Mouse (Mus musculus) retina, postnatal 1 day (tissue): Measurements from ENCODE around the gene Btbd8.

Experiments used
- DNase-seq: peaks from one replicate; pipeline ENCODE4 v3.0.0-alpha.2; 2012

The Btbd8 gene

GRCm38 (mm10) chr5:107437464-107438281, at the start of gene Btbd8:
Gene Btbd8 (plus strand): TSS chr5:107437997.
- DNase-seq, result peak; percentile 97

DNA sequence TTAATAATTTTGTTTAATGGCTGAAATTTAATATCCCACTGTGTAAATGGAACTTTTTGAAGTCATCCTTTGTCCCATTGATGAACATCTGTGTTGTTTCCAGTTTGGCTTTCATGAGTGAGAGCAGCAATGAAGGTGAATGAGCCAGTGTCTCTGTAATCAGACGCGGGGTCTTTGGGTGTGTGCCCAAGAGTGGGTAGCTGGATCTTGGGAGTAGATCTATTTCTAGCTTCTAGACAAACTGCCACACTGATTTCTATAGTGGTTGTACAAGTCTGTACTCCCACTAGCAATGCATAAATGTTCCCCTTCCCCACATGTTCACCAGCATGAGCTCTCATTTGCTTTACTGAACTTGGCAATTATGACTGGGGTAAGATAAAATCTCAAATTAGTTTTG, 48.4 kb upstream of the Btbd8 start:
- no peak for DNase-seq

- DNase-seq, result no peak
Observed at GRCm38 (mm10) chr5:107394437-107394836, 43.4 kb upstream of the Btbd8 start.

GRCm38 (mm10) chr5:107402436-107402835, 35.4 kb upstream of the Btbd8 start, which contains the start of gene Ephx4:
Gene Ephx4 (plus strand): TSS chr5:107402736.
- no peak for DNase-seq

- peak; percentile 60 for DNase-seq
Observed at GRCm38 (mm10) chr5:107403011-107403946, 34.5 kb upstream of the Btbd8 start.

DNA sequence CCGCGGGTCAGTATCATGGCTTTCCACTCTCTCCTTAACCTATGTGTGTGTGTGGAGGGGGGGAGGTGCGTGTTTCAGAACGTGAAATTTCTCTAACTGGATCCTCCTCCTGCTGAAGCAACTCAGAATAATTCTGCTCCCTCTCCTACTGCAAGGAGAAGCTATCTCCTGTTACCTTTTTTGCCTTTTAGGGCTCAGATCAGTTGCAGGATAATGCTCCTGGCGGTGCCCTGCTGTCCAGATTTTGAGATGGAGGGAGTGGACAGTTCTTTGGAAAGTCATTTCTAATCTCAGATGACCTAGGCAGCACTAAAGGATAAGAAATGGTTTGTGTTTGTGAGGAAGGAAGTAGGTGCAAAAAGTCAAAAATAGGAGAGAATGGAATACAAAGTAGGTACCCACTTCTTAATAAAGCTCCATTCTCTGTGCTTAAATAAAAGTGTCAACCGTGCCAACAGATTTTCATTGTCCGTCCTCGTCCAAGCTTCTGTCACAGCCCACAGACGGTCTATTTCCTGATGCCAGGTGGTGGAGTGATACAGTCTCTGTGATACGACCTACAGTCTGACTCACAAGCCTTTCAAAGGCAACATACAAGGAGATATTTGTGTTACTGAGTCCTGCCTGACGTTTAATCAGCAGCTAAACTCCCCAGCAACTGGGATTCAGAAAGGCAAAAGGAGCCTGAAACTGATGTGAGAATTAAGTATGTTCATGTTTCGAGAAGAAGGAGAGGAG, 33.7 kb upstream of the Btbd8 start:
- no peak for DNase-seq

DNA sequence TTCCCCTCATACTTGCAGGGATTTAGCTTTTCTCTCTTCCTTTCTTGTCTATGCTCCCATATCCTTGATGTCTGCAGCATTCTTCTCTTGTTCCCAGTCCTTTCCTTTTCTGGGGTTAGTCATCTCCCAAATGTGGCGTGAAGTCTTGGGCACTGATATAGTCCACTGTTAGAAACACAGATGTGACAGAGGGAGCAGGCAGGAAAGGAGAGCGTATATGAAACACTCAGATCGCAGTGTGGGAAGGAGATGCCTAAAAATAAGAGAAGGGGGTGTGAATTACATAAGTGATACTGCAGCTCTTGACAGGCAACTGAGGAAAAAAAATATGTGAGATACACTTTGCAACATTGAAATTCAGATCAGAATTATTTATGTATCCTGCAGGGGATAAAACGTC, 32.4 kb upstream of the Btbd8 start:
- DNase-seq, result no peak

DNA sequence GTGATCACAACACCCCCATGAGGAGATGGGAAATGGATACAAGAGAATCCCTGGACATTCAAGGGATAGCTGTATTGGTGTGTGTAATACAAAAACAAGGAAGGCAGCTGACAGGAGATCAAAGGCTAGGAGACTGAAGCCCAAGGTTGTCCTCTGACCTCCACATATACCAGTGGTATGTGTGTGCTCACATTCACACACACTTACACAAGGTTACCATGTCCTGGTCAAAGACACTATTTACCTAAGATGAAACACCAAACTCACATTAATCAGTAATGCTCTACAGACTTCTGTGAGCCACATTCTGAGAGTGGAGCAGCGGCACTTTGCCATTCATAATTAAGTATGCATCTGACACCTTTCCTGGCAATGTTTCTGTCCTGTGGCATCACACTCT, 27.5 kb upstream of the Btbd8 start:
- no peak for DNase-seq

DNA sequence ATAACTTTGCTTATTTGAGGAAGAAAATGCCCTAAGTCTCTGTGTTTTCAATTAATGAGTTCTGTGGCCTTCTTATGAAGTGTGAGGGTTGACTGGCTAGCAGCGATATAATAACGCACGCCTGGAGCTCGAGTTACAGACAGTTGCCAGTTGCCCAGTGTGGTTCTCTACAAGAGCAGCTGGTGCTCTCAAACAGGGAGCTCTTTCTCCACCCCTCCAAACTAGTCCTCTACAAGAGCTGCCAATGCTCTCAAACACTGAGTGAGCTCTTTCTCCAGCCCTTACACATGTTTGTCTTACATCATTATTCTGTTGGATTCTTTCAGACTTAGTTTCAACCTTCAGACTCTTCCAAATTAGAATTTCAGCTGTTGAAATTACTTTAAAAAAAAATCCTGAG, 26.5 kb upstream of the Btbd8 start:
- no peak for DNase-seq

GRCm38 (mm10) chr5:107412285-107412684, 25.5 kb upstream of the Btbd8 start:
- no peak for DNase-seq

DNA sequence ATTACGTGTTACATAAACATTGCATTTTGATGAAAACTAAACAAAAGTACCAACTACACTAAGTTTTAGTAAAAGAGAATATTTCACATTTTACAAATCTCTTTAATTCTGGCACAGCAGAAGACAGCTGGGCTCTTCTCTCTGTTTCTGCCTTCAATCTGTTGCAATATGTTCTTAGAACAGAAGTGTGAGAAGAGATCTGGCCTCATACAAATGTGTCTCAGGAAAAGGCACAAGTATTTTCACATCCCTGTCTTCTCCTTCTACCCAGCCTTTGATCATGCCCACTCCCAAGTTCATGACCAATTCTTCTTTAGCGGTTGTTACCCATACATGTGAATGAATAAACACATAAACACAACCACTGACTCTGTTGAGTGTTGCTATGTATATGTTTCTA, 22.7 kb upstream of the Btbd8 start:
- no peak for DNase-seq

DNA sequence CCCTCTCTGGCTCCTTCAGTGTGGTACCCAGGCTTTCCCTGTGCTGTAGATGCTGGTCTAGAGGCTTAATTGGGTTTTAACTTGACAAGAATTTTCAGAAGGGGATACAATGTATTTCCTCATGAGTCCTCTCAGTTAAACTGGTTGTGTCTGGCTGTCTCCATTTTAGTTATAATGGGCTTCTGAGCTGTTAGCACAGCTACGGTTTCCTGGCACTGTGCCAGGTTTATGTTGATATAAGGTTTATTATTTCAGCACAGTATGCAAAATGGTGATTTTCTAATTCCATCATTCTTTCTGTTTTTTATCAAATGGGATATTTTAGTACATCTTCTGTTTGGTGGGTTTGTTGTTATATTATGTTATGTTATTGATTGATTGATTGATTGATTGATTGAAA, 16.1 kb upstream of the Btbd8 start:
- no peak for DNase-seq

DNA sequence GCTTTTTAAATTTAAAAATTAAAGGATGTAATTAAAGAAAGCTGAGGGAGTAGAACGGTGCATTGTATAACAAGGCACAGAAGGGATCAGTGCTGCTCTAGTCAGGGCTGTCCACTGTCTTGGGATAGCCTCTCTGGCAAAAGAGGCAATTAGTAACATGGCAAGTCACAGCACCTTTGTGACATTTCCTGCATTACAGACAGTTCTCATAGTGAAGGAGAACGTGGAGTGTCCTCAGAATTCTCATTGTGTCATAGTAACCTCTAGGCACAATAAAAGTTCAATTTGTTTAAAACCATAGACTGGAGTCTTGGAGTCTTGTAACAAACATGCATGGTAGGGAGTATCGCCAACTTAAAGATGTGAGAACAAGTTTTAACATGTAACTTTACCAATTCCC, 6.5 kb upstream of the Btbd8 start, which contains the start of gene Lpcat2b:
Lpcat2b (plus strand) TSS at position 301 of the 400 bp plus-strand sequence.
- no peak for DNase-seq

DNA sequence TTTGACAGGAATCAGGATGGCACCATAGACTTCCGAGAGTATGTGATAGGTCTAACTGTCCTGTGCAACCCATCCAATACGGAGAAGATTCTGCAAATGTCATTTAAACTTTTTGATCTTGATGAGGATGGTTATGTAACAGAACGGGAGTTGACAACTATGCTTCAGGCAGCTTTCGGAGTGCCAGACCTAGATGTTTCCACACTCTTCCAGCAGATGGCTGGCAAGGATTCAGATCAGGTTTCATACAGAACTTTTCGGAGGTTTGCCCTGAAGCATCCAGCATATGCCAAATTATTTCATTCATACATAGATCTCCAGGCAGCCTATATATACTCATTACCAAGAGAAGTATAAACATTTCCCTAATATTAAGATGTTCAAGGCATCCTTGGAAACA, 3.8 kb upstream of the Btbd8 start:
- DNase-seq, result no peak

GRCm38 (mm10) chr5:107436185-107436584, 1.6 kb upstream of the Btbd8 start:
- no peak for DNase-seq

- DNase-seq, result no peak
Observed at GRCm38 (mm10) chr5:107436587-107437209, 1.1 kb upstream of the Btbd8 start.

GRCm38 (mm10) chr5:107438353-107438752, 556 bp downstream of the Btbd8 start:
- DNase-seq, result no peak

DNA sequence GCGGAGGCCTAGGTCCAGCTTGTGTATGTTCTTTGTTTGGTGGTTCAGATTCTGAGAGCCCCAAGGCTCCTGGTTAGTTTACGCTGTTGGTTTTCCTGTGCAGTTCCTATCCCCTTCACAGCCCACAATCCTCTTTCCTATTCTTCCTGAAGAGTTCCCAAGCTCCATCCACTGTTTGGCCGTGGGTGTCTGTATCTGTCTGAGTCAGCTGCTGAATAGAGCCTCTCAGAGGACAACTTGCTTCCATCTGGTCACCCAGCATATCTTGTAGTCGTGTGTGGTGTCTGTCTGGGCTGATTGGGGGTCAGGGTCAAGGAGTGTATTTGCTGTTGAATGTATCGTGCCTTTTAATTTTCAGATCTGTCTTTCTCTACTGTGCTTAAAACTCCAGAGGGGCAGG, 4.1 kb downstream of the Btbd8 start:
- no peak for DNase-seq

DNA sequence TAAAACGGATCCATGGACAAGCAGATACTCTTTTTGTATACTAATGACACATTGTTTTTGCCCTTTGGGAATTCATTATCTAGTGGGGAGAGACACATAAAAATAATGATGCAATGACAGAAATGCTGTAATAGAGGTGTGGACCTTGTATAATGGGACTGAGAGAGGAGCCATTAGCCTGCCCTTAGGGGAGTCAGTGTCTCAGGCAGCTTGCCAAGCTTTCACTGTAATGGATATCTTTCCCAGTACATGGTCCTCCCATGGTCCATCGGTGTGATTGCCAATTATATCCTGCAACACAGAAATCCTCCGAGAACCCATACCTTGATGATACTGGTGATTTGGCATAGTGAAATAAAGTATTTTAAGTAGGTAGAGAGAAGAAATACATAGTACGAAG, 6.5 kb downstream of the Btbd8 start:
- DNase-seq, result no peak

- no peak for DNase-seq
Observed at GRCm38 (mm10) chr5:107447977-107448376, 10.2 kb downstream of the Btbd8 start.

GRCm38 (mm10) chr5:107448784-107449183, 11.0 kb downstream of the Btbd8 start:
- DNase-seq, result no peak

DNA sequence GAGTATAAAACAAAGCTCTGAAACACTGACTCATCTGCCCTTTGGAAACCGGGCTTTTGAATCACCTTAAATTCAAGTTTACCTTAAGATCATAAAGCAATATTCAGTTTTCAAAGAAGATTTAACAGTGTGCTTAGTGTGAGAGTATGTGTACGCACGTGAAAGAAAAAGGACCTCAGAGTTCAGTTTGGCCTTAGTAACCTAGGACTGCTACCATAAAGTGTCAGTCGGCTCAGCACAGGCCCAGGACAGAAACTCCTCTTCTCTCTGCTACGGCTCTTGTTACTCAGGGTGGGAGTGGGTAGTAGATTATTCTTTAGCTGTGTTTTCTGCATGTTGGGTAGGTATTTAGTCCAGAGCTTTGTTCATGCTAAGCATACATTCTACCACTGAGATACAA, 11.8 kb downstream of the Btbd8 start:
- no peak for DNase-seq

DNA sequence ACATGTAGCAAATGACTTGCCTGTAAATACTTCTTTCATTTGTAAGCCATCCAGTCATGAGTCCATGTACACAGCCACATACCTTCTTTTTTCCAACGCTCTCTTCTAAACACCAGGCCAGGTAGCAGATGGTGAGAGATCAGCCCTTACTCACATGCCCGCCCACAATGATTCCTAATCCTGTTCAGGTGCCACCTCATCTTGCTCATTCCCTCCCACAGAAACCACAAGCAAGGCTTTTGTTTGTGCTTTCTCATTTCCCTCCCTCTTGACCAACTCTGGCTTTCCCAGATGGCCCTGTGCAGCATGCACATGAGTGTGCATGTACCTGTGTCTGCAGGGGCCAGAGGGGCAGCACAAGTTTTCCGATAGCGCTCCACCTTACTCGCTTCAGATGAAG, 12.5 kb downstream of the Btbd8 start:
- no peak for DNase-seq
